Mouse (Mus musculus) liver, postnatal 0 days (tissue): ENCODE results near the gene Nln. TPM values are rescaled to one million over a fixed set of nuclear protein-coding genes. Genes with fewer than 3 reads are reported as not detected.

Experiments
- ATAC-seq: fragments of 200-750 bp; cut with Nextera tagmentation; 2 replicates; pipeline ENCODE4 v1.8.0; 2017; ENCODE audit warnings: mild to moderate bottlenecking, moderate library complexity
- DNase-seq: peaks from one replicate; pipeline ENCODE4 v3.0.0-alpha.2; 2016
- H3K27ac ChIP-seq: fragments of 300-500 bp; sonication (generic); 2 replicates; pipeline ENCODE4 v1.5.1; 2014; ENCODE audit warnings: antibody characterized with exemption, moderate library complexity, mild to moderate bottlenecking, low read depth
- H3K27me3 ChIP-seq: fragments of 300-500 bp; sonication (generic); 2 replicates; pipeline ENCODE4 v1.6.1; 2014; ENCODE audit warnings: low read length, control low read depth, mixed read lengths; ENCODE audit not compliant: insufficient read depth
- H3K36me3 ChIP-seq: fragments of 300-500 bp; sonication (generic); replicated peaks from 2 replicates; pipeline ENCODE4 v1.6.1; 2014; ENCODE audit warnings: mild to moderate bottlenecking, control low read depth, low read length, moderate library complexity, mixed read lengths; ENCODE audit not compliant: insufficient read depth
- H3K4me1 ChIP-seq: fragments of 300-500 bp; sonication (generic); 2 replicates; pipeline ENCODE4 v1.6.1; 2014; ENCODE audit warnings: antibody characterized with exemption, mild to moderate bottlenecking, control low read depth; ENCODE audit not compliant: insufficient read depth
- H3K4me2 ChIP-seq: fragments of 300-500 bp; sonication (generic); 2 replicates; pipeline ENCODE4 v1.6.1; 2014; ENCODE audit warnings: low read depth, mild to moderate bottlenecking, low read length, moderate library complexity, mixed read lengths
- H3K4me3 ChIP-seq: fragments of 300-500 bp; sonication (generic); 2 replicates; pipeline ENCODE4 v1.5.1; 2014; ENCODE audit warnings: low read depth, low read length
- H3K9ac ChIP-seq: fragments of 300-500 bp; sonication (generic); replicated peaks from 2 replicates; pipeline ENCODE4 v1.6.1; 2014; ENCODE audit warnings: mild to moderate bottlenecking, moderate library complexity
- H3K9me3 ChIP-seq: fragments of 300-500 bp; sonication (generic); 2 replicates; pipeline ENCODE4 v1.6.1; 2016; ENCODE audit warnings: mild to moderate bottlenecking, control low read depth, low read length, mixed read lengths
- CTCF ChIP-seq: sonication (generic); IDR thresholded peaks from 2 replicates; pipeline ENCODE4 v1.5.1; 2016; ENCODE audit warnings: antibody characterized with exemption, low read depth
- EP300 ChIP-seq: IDR thresholded peaks from 2 replicates; pipeline ENCODE4 v1.6.1; 2016; ENCODE audit warnings: antibody characterized with exemption, low read depth, mild to moderate bottlenecking
- WGBS: fragments of 180-500 bp; shearing (Covaris S2); extraction: QIAGEN DNeasy Blood & Tissue Kit; methylation state at CpG from one replicate; pipeline ENCODE4 v1.1.7; 2014; ENCODE audit not compliant: insufficient replicate concordance; 5-methylcytosine and 5-hydroxymethylcytosine counted together
- polyA plus RNA-seq: library from polyadenylated mRNA; unstranded; fragments of >200 nt; fragmentation: Nextera tagmentation; extraction: Ambion mirVana; gene quantifications from 2 replicates; pipeline ENCODE4 v1.2.1, GENCODE M21; 2015

The Nln gene
- polyA plus RNA-seq, 1 experiment from 2014 or later: 40.4 TPM

GRCm38 (mm10) chr13:104042738-104043137 is 66.7 kb downstream of the Nln start:
- H3K9ac ChIP-seq: no peak overlapping the region
- H3K4me3 ChIP-seq: no peak overlapping the region
- DNase-seq (no peak), ATAC-seq (no peak)
- H3K27me3 ChIP-seq: no peaks in the 10 kb centered on the region
- H3K4me2 ChIP-seq: no peak overlapping the region
- 77% methylated on average over 8 of the region's 8 CpGs for WGBS
- H3K27ac ChIP-seq: no peak overlapping the region
- TF ChIP-seq EP300 (no peak), CTCF (no peak)
- H3K36me3 ChIP-seq: no peaks in the 10 kb centered on the region; the same call in 1 of the 2 replicates
- no peaks in the 10 kb centered on the region for H3K9me3 ChIP-seq
- peaks cover 27% of the 10 kb centered on the region for H3K4me1 ChIP-seq

- DNase-seq (no peak), ATAC-seq (no peak)
- Histone ChIP-seq H3K4me1 (peaks cover 27% of the 10 kb centered on the region), H3K27ac (no peak overlapping the region), H3K4me3 (no peak overlapping the region), H3K9me3 (no peaks in the 10 kb centered on the region), H3K9ac (no peak overlapping the region), H3K4me2 (no peak overlapping the region), H3K36me3 (no peaks in the 10 kb centered on the region), H3K27me3 (no peaks in the 10 kb centered on the region)
- 69% methylated on average over 7 of the region's 7 CpGs for WGBS
- no peak for TF ChIP-seq EP300
- TF ChIP-seq CTCF: no peak
Observed at GRCm38 (mm10) chr13:104041481-104041880, 67.9 kb downstream of the Nln start.

DNA sequence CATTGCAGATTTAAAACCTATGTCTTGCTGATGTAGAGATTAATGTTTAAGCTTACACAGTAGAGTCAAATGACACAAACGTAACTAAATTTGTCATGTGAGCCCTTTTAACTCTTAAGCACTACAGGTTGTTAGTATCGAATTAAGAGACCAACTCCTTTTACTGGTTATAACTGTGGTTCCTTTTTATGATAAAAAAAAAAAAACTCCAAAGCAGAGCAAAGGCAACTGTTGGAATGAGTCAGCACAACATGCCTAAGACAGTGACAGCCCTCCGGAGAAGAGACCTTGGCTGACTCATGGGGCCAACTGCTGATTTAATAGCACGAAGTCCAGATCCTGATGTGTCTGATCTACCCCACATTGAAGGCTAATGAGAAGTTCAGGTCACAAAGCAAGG is 68.5 kb downstream of the Nln start:
- TF ChIP-seq CTCF (no peak), EP300 (peak; percentile 66)
- Histone ChIP-seq H3K4me1 (peaks cover 27% of the 10 kb centered on the region), H3K9ac (no peak overlapping the region), H3K4me2 (no peak overlapping the region), H3K36me3 (0 out of 2 replicates have a peak, but pooled peaks cover 2% of the 10 kb centered on the region), H3K4me3 (no peak overlapping the region), H3K27me3 (no peaks in the 10 kb centered on the region), H3K9me3 (no peaks in the 10 kb centered on the region), H3K27ac (no peak overlapping the region)
- no peak for ATAC-seq
- no peak for DNase-seq
- WGBS: 27% methylated on average over 4 of the region's 4 CpGs

DNA sequence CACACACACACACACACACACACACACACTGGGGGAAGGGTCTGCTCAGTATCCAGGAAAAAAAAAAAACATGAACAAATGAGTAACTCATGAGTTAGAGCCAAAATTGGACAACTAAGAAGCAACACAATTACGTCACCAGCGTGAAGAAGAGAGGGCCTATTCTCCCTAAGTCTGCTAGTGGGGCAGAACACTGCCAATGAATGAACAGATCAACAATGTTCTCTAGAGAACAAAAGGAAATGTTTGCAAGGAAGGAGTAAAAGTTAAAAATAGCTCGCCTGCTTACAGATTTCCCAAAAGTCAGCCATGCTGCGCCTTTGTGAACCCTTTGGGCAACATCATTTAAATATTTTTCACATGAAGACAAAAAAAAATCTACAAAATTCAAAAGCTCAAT is 69.6 kb downstream of the Nln start:
- WGBS: 78% methylated on average over 4 of the region's 4 CpGs
- DNase-seq: no peak
- no peak for TF ChIP-seq CTCF
- no peak for TF ChIP-seq EP300
- Histone ChIP-seq H3K27me3 (no peaks in the 10 kb centered on the region), H3K36me3 (0 out of 2 replicates have a peak, but pooled peaks cover 2% of the 10 kb centered on the region), H3K4me1 (peaks cover 31% of the 10 kb centered on the region), H3K4me3 (no peak overlapping the region), H3K9me3 (no peaks in the 10 kb centered on the region), H3K9ac (no peak overlapping the region), H3K27ac (peak overlapping the region; percentile 30; the same call in 1 of the 2 replicates), H3K4me2 (no peak overlapping the region)
- ATAC-seq: no peak

- ATAC-seq: peak; percentile 73
- Histone ChIP-seq H3K9me3 (no peaks in the 10 kb centered on the region), H3K36me3 (0 out of 2 replicates have a peak, but pooled peaks cover 2% of the 10 kb centered on the region), H3K9ac (no peak overlapping the region), H3K4me1 (peaks cover 34% of the 10 kb centered on the region), H3K27me3 (no peaks in the 10 kb centered on the region), H3K4me3 (no peak overlapping the region), H3K27ac (peak overlapping the region; percentile 79), H3K4me2 (0 out of 2 replicates have a peak overlapping the region, but pooled peaks have one; percentile 33)
- WGBS: 65% methylated on average over 7 of the region's 7 CpGs
- DNase-seq: peak; percentile 62
- TF ChIP-seq CTCF (no peak), EP300 (peak; percentile 64)
Observed at GRCm38 (mm10) chr13:104038891-104039290, 70.5 kb downstream of the Nln start.

DNA sequence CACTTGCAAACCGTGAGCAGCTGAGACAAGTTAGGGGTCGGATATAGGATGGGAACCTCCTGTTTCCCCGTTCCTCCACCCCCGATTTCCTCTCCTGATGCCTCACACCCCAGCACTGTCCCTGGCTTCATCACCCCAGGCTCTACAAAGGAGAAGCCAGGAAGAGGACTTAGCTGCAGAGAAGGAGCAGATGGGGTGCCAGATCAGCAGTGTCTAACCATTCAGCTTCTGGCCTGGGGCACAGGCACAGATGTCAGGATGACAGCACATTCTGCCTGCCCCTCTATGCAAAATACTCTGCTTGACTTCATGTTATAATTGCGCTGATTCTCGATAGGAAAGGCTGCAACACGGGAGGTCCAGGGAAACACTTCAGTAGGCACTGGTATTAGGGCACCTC is 71.1 kb downstream of the Nln start:
- H3K4me1 ChIP-seq: peaks cover 34% of the 10 kb centered on the region
- H3K36me3 ChIP-seq: 0 out of 2 replicates have a peak, but pooled peaks cover 2% of the 10 kb centered on the region
- peak overlapping the region; percentile 33 for H3K4me2 ChIP-seq
- no peak for TF ChIP-seq EP300
- no peak for TF ChIP-seq CTCF
- H3K27me3 ChIP-seq: no peaks in the 10 kb centered on the region
- no peak overlapping the region for H3K4me3 ChIP-seq
- peak overlapping the region; percentile 79 for H3K27ac ChIP-seq
- H3K9ac ChIP-seq: no peak overlapping the region
- H3K9me3 ChIP-seq: no peaks in the 10 kb centered on the region
- 53% methylated on average over 7 of the region's 7 CpGs for whole genome bisulfite sequencing
- ATAC-seq: no peak
- DNase-seq: no peak
